Mouse (Mus musculus): ENCODE results near the gene Flnb. TPM values are rescaled to one million over a fixed set of nuclear protein-coding genes. Genes with fewer than 3 reads are reported as not detected.
A peak's percentile ranks its signal among the peaks of the same experiment; 100 is the strongest.

The Flnb gene
- polyA plus RNA-seq, 1 experiment from 2014 or later = 7.2 TPM

- Histone ChIP-seq H3K9me3 (ENCODE audit: control insufficient read depth) (no peaks in the 10 kb centered on the region), H3K4me3 (ENCODE audit: low read depth, low read length) (no peak overlapping the region), H3K4me2 (replicated peaks; ENCODE audit: low read depth) (no peak overlapping the region), H3K9ac (ENCODE audit: low read depth, low read length) (no peak overlapping the region), H3K27ac (ENCODE audit: low read depth, low read length) (no peak overlapping the region), H3K27me3 (replicated peaks; ENCODE audit: control insufficient read depth, insufficient read depth, low read length) (no peaks in the 10 kb centered on the region), H3K36me3 (ENCODE audit: control insufficient read depth, insufficient read depth) (no peaks in the 10 kb centered on the region; the same call in 1 of the 2 replicates), H3K4me1 (replicated peaks; ENCODE audit: control insufficient read depth, insufficient read depth, low read length) (peaks cover 2% of the 10 kb centered on the region; the same call in 1 of the 2 replicates)
- peak; percentile 90 for ATAC-seq
- TF ChIP-seq CTCF (IDR thresholded peaks at IDR 0.05; ENCODE audit: low read depth) = peak; percentile 39
- WGBS = 48% methylated on average over 5 of the region's 5 CpGs
These were observed 45.4 kb downstream of the Flnb start for GRCm38 (mm10) chr14:7863199-7863598.

GRCm38 (mm10) chr14:7863871-7864505, 46.2 kb downstream of the Flnb start:
- H3K9me3 ChIP-seq (ENCODE audit: control insufficient read depth) = no peaks in the 10 kb centered on the region
- H3K4me3 ChIP-seq (ENCODE audit: low read depth, low read length) = no peak overlapping the region
- no peak overlapping the region for H3K27ac ChIP-seq (ENCODE audit: low read depth, low read length)
- peaks cover 4% of the 10 kb centered on the region for H3K36me3 ChIP-seq (ENCODE audit: control insufficient read depth, insufficient read depth)
- no peak overlapping the region for H3K4me2 ChIP-seq (replicated peaks; ENCODE audit: low read depth)
- peaks cover 2% of the 10 kb centered on the region; the same call in 1 of the 2 replicates for H3K4me1 ChIP-seq (replicated peaks; ENCODE audit: control insufficient read depth, insufficient read depth, low read length)
- no peak for TF ChIP-seq CTCF (IDR thresholded peaks at IDR 0.05; ENCODE audit: low read depth)
- H3K27me3 ChIP-seq (replicated peaks; ENCODE audit: control insufficient read depth, insufficient read depth, low read length) = no peaks in the 10 kb centered on the region
- 57% methylated on average over 9 of the region's 9 CpGs for WGBS
- no peak overlapping the region for H3K9ac ChIP-seq (ENCODE audit: low read depth, low read length)
- ATAC-seq = no peak

- no peak for ATAC-seq
- WGBS = 70% methylated on average over 9 of the region's 9 CpGs
- no peak for TF ChIP-seq CTCF (IDR thresholded peaks at IDR 0.05; ENCODE audit: low read depth)
- H3K4me1 ChIP-seq (replicated peaks; ENCODE audit: control insufficient read depth, insufficient read depth, low read length) = peaks cover 2% of the 10 kb centered on the region; the same call in 1 of the 2 replicates
- no peak overlapping the region for H3K4me2 ChIP-seq (replicated peaks; ENCODE audit: low read depth)
- no peaks in the 10 kb centered on the region for H3K27me3 ChIP-seq (replicated peaks; ENCODE audit: control insufficient read depth, insufficient read depth, low read length)
- H3K27ac ChIP-seq (ENCODE audit: low read depth, low read length) = no peak overlapping the region
- H3K4me3 ChIP-seq (ENCODE audit: low read depth, low read length) = no peak overlapping the region
- peaks cover 9% of the 10 kb centered on the region for H3K36me3 ChIP-seq (ENCODE audit: control insufficient read depth, insufficient read depth)
- no peaks in the 10 kb centered on the region for H3K9me3 ChIP-seq (ENCODE audit: control insufficient read depth)
- H3K9ac ChIP-seq (ENCODE audit: low read depth, low read length) = no peak overlapping the region
These were observed 46.7 kb downstream of the Flnb start for GRCm38 (mm10) chr14:7864506-7864899.

- TF ChIP-seq CTCF (IDR thresholded peaks at IDR 0.05; ENCODE audit: low read depth) = no peak
- no peaks in the 10 kb centered on the region for H3K27me3 ChIP-seq (replicated peaks; ENCODE audit: control insufficient read depth, insufficient read depth, low read length)
- no peak overlapping the region for H3K27ac ChIP-seq (ENCODE audit: low read depth, low read length)
- ATAC-seq = no peak
- WGBS = 84% methylated on average over 7 of the region's 7 CpGs
- no peak overlapping the region for H3K4me2 ChIP-seq (replicated peaks; ENCODE audit: low read depth)
- H3K36me3 ChIP-seq (ENCODE audit: control insufficient read depth, insufficient read depth) = peaks cover 17% of the 10 kb centered on the region
- H3K9me3 ChIP-seq (ENCODE audit: control insufficient read depth) = no peaks in the 10 kb centered on the region
- H3K4me3 ChIP-seq (ENCODE audit: low read depth, low read length) = no peak overlapping the region
- no peak overlapping the region for H3K9ac ChIP-seq (ENCODE audit: low read depth, low read length)
- H3K4me1 ChIP-seq (replicated peaks; ENCODE audit: control insufficient read depth, insufficient read depth, low read length) = peaks cover 2% of the 10 kb centered on the region; the same call in 1 of the 2 replicates
These were observed 49.5 kb downstream of the Flnb start for GRCm38 (mm10) chr14:7867224-7867623.

GRCm38 (mm10) chr14:7867841-7868240, 50.1 kb downstream of the Flnb start:
- H3K4me3 ChIP-seq (ENCODE audit: low read depth, low read length) = no peak overlapping the region
- ATAC-seq = no peak
- peaks cover 17% of the 10 kb centered on the region for H3K36me3 ChIP-seq (ENCODE audit: control insufficient read depth, insufficient read depth)
- H3K27ac ChIP-seq (ENCODE audit: low read depth, low read length) = no peak overlapping the region
- peaks cover 2% of the 10 kb centered on the region; the same call in 1 of the 2 replicates for H3K4me1 ChIP-seq (replicated peaks; ENCODE audit: control insufficient read depth, insufficient read depth, low read length)
- no peak overlapping the region for H3K9ac ChIP-seq (ENCODE audit: low read depth, low read length)
- no peaks in the 10 kb centered on the region for H3K27me3 ChIP-seq (replicated peaks; ENCODE audit: control insufficient read depth, insufficient read depth, low read length)
- H3K9me3 ChIP-seq (ENCODE audit: control insufficient read depth) = no peaks in the 10 kb centered on the region
- H3K4me2 ChIP-seq (replicated peaks; ENCODE audit: low read depth) = no peak overlapping the region
- TF ChIP-seq CTCF (IDR thresholded peaks at IDR 0.05; ENCODE audit: low read depth) = no peak
- WGBS = 52% methylated on average over 3 of the region's 3 CpGs

GRCm38 (mm10) chr14:7869796-7870195, 52.0 kb downstream of the Flnb start:
- Histone ChIP-seq H3K27me3 (replicated peaks; ENCODE audit: control insufficient read depth, insufficient read depth, low read length) (no peaks in the 10 kb centered on the region), H3K27ac (ENCODE audit: low read depth, low read length) (no peak overlapping the region), H3K9me3 (ENCODE audit: control insufficient read depth) (no peaks in the 10 kb centered on the region), H3K36me3 (ENCODE audit: control insufficient read depth, insufficient read depth) (peaks cover 27% of the 10 kb centered on the region), H3K9ac (ENCODE audit: low read depth, low read length) (no peak overlapping the region), H3K4me1 (replicated peaks; ENCODE audit: control insufficient read depth, insufficient read depth, low read length) (no peaks in the 10 kb centered on the region), H3K4me3 (ENCODE audit: low read depth, low read length) (no peak overlapping the region), H3K4me2 (replicated peaks; ENCODE audit: low read depth) (no peak overlapping the region)
- ATAC-seq = no peak
- WGBS = 98% methylated on average over 6 of the region's 6 CpGs
- no peak for TF ChIP-seq CTCF (IDR thresholded peaks at IDR 0.05; ENCODE audit: low read depth)

Data from intestine, postnatal 0 days (tissue).